Mouse (Mus musculus) cerebral cortex, adult 2 months (tissue): Measurements from ENCODE around the gene Plac8.

ENCODE experiments used
- WGBS: fragments of 180-500 bp; shearing (Covaris S2); methylation state at CpG from one replicate; pipeline ENCODE4 v1.1.7; 2018; 5-methylcytosine and 5-hydroxymethylcytosine counted together

The Plac8 gene

GRCm38 (mm10) chr5:100581622-100582434, 9.8 kb upstream of the Plac8 start:
- WGBS = 72% methylated on average over 11 of the region's 11 CpGs

- 87% methylated on average over 5 of the region's 5 CpGs for WGBS
These were observed 6.9 kb upstream of the Plac8 start for GRCm38 (mm10) chr5:100578863-100579411.

GRCm38 (mm10) chr5:100574771-100575170, 2.7 kb upstream of the Plac8 start:
- 64% methylated on average over 1 of the region's 1 CpGs for WGBS

GRCm38 (mm10) chr5:100573256-100573655, 1.2 kb upstream of the Plac8 start:
- 90% methylated on average over 5 of the region's 5 CpGs for WGBS

GRCm38 (mm10) chr5:100570716-100571115, 1.3 kb downstream of the Plac8 start:
- 49% methylated on average over 8 of the region's 8 CpGs for WGBS

- WGBS = 78% methylated on average over 13 of the region's 13 CpGs
These were observed 1.9 kb downstream of the Plac8 start for GRCm38 (mm10) chr5:100569997-100570595.

GRCm38 (mm10) chr5:100569250-100569934, 2.7 kb downstream of the Plac8 start:
- WGBS = 79% methylated on average over 18 of the region's 18 CpGs

- 94% methylated on average over 3 of the region's 3 CpGs for WGBS
These were observed 3.2 kb downstream of the Plac8 start for GRCm38 (mm10) chr5:100568802-100569201.

GRCm38 (mm10) chr5:100568177-100568576, 3.9 kb downstream of the Plac8 start:
- 94% methylated on average over 8 of the region's 8 CpGs for WGBS

- WGBS = 84% methylated on average over 13 of the region's 13 CpGs
These were observed 4.6 kb downstream of the Plac8 start for GRCm38 (mm10) chr5:100567258-100568032.

GRCm38 (mm10) chr5:100566798-100567197, 5.2 kb downstream of the Plac8 start:
- WGBS = 87% methylated on average over 2 of the region's 2 CpGs

- WGBS = 86% methylated on average over 9 of the region's 9 CpGs
These were observed 9.3 kb downstream of the Plac8 start for GRCm38 (mm10) chr5:100562702-100563101.

- 95% methylated on average over 7 of the region's 7 CpGs for WGBS
These were observed 12.7 kb downstream of the Plac8 start for GRCm38 (mm10) chr5:100559357-100559756.

- WGBS = 83% methylated on average over 3 of the region's 3 CpGs
These were observed 13.3 kb downstream of the Plac8 start for GRCm38 (mm10) chr5:100558783-100559182.

- 81% methylated on average over 9 of the region's 9 CpGs for WGBS
These were observed 14.5 kb downstream of the Plac8 start for GRCm38 (mm10) chr5:100557537-100557936.

GRCm38 (mm10) chr5:100557019-100557418, 15.0 kb downstream of the Plac8 start:
- 84% methylated on average over 14 of the region's 14 CpGs for WGBS

- WGBS = 67% methylated on average over 8 of the region's 8 CpGs
These were observed 18.6 kb downstream of the Plac8 start for GRCm38 (mm10) chr5:100553426-100553825.

GRCm38 (mm10) chr5:100551952-100552351, 20.1 kb downstream of the Plac8 start:
- 77% methylated on average over 2 of the region's 2 CpGs for WGBS

GRCm38 (mm10) chr5:100550151-100550550, 21.9 kb downstream of the Plac8 start:
- WGBS = 100% methylated on average over 1 of the region's 1 CpGs

- WGBS = 87% methylated on average over 4 of the region's 4 CpGs
These were observed 22.7 kb downstream of the Plac8 start for GRCm38 (mm10) chr5:100549311-100549710.

- WGBS = 85% methylated on average over 2 of the region's 2 CpGs
These were observed 23.8 kb downstream of the Plac8 start for GRCm38 (mm10) chr5:100548236-100548635.
